19 mouse cellular contexts compared by ENCODE assay signal in the genomic region with DNA sequence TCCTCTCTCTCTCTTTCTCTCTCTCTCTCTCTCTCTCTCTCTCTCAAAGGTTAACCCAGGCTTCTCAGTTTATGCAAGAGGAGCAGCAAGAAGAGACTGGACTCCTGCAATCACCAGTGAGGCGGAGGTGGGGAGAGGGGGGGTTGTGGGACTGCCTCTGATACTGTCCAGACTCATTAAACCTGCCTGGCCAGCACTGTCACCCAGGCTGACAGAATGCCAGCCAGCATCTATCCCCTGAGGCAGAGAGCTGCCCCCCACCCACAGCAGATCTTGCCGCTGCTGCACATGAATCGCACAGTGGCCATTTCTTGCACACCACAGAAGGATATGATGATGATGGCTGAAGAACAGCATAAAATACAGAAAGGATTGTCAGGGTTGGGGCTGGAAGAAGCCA. TPM values are rescaled to one million over a fixed set of nuclear protein-coding genes. Genes with fewer than 3 reads are reported as not detected.
DNase-seq lines count a peak whose midpoint lies in the region; ATAC-seq lines count a peak whose summit lies in the region.
"Had no signal": no experiment of that assay in that cellular context is flagged by ENCODE, and none has a peak within 500 bp of the region (broad histone marks: within the 10 kb centered on the region; RNA-seq: fewer than 3 reads in every experiment).

No protein-coding gene starts in this region.

- no peak for ATAC-seq in liver, embryonic 11.5 days (replicated peaks; ENCODE audit: low FRiP score)
- ATAC-seq: CD4-positive, CD25-positive, alpha-beta regulatory T cell, adult 4 months; forebrain, embryonic 14.5 days; hindbrain, postnatal 0 days had no signal

- no peaks in the 10 kb centered on the region for H3K36me3 ChIP-seq in heart, embryonic 10.5 days
- no peaks in the 10 kb centered on the region for H3K36me3 ChIP-seq in liver, embryonic 11.5 days (ENCODE audit: control insufficient read depth, insufficient read depth, low read length)
- H3K36me3 ChIP-seq: embryonic facial prominence, embryonic 10.5 days; G1E had no signal

- no peak overlapping the region for H3K4me2 ChIP-seq in liver, embryonic 11.5 days

- H3K9me3 ChIP-seq in heart, embryonic 10.5 days: no peaks in the 10 kb centered on the region
- no peaks in the 10 kb centered on the region for H3K9me3 ChIP-seq in liver, embryonic 11.5 days (ENCODE audit: control insufficient read depth, low read length)
- H3K9me3 ChIP-seq: embryonic facial prominence, embryonic 10.5 days had no signal

- peaks cover 53% of the 10 kb centered on the region for H3K4me1 ChIP-seq in heart, embryonic 10.5 days
- peaks cover 6% of the 10 kb centered on the region; the same call in 1 of the 2 replicates for H3K4me1 ChIP-seq in liver, embryonic 11.5 days (replicated peaks; ENCODE audit: control insufficient read depth, insufficient read depth, low read length)

- H3K9ac ChIP-seq in liver, embryonic 11.5 days (ENCODE audit: low read depth, low read length): no peak overlapping the region

- H3K4me3 ChIP-seq in heart, embryonic 10.5 days: no peak overlapping the region
- no peak overlapping the region for H3K4me3 ChIP-seq in liver, embryonic 11.5 days (ENCODE audit: low read depth, low read length)
- H3K4me3 ChIP-seq: embryonic facial prominence, embryonic 10.5 days; heart, adult 2 months had no signal

- H3K27ac ChIP-seq in heart, embryonic 10.5 days: no peak overlapping the region
- H3K27ac ChIP-seq in liver, embryonic 11.5 days (ENCODE audit: low read depth, low read length): no peak overlapping the region
- H3K27ac ChIP-seq: embryonic facial prominence, embryonic 10.5 days; heart, adult 2 months; hindbrain, postnatal 0 days had no signal

- DNase-seq in adrenal gland, postnatal 14 days: peak; percentile 50
- DNase-seq in adrenal gland, adult 18-20 months (ENCODE audit: low spot score in 2 of 2): no peak
- DNase-seq in heart, embryonic 10.5 days (ENCODE audit: low spot score): peak; percentile 75
- DNase-seq in heart, adult 18-20 months: no peak
- DNase-seq in liver, embryonic 11.5 days (ENCODE audit: low spot score): peak; percentile 24
- no peak for DNase-seq in liver
- DNase-seq in urinary bladder, postnatal 4 days (ENCODE audit: low spot score in 2 of 2): peak; percentile 11 to 51
- no peak for DNase-seq in urinary bladder, adult 18-20 months (ENCODE audit: low spot score in 2 of 2)
- DNase-seq: adrenal gland, postnatal 10 days; B cell, adult 2 months; cerebellum, adult 2 months; cerebellum, postnatal 10 days; gastrocnemius, postnatal 36 days; heart, adult 2 months had no signal

- WGBS in heart, embryonic 10.5 days: 53% methylated on average over 3 of the region's 3 CpGs
- 69% methylated on average over 3 of the region's 3 CpGs for WGBS in liver, embryonic 11.5 days

- peaks cover 93% of the 10 kb centered on the region for H3K27me3 ChIP-seq in heart, embryonic 10.5 days (ENCODE audit: insufficient read depth, poor library complexity, severe bottlenecking)
- H3K27me3 ChIP-seq in liver, embryonic 11.5 days (replicated peaks; ENCODE audit: control insufficient read depth, insufficient read depth, low read length): peaks cover 99% of the 10 kb centered on the region

RNA-seq across cellular contexts. Expression of gene Prrt4, which starts 4.3 kb away (rescaled TPM):
- 4.9 and 5.1 TPM in 2 replicates for total RNA-seq in adrenal gland, postnatal 14 days (2021)
- total RNA-seq in adrenal gland, adult 18-20 months (2021): 1 to 10 TPM; 1.3 to 3.9 TPM
- 3.2 and 4.3 TPM in 2 replicates for polyA plus RNA-seq in heart, embryonic 10.5 days (2016; fragmentation: Nextera tagmentation; extraction: Ambion mirVana)
- total RNA-seq in heart, adult 18-20 months (2021): 1 to 10 TPM; 1.3 to 1.7 TPM
- 0.34 and 0.55 TPM in 2 replicates for polyA plus RNA-seq in liver, embryonic 11.5 days (2014; fragmentation: Nextera tagmentation; extraction: Ambion mirVana)
- polyA plus RNA-seq: G1E had no signal

RNA-seq across cellular contexts. Expression of gene Rbm28, which starts 10.3 kb away (rescaled TPM):
- 29.7 and 31.8 TPM in 2 replicates for total RNA-seq in adrenal gland, postnatal 14 days (2021)
- total RNA-seq in adrenal gland, adult 18-20 months (2021): 10 to 100 TPM; 32.4 to 34.3 TPM
- 30.0 and 44.4 TPM in 2 replicates for polyA plus RNA-seq in heart, embryonic 10.5 days (2016; fragmentation: Nextera tagmentation; extraction: Ambion mirVana)
- total RNA-seq in heart, adult 18-20 months (2021): 10 to 100 TPM; 16.2 to 19.5 TPM
- 48.4 and 54.6 TPM in 2 replicates for polyA plus RNA-seq in liver, embryonic 11.5 days (2014; fragmentation: Nextera tagmentation; extraction: Ambion mirVana)

RNA-seq across cellular contexts. Expression of gene Impdh1, which starts 41.1 kb away (rescaled TPM):
- 252 and 482 TPM in 2 replicates for total RNA-seq in adrenal gland, postnatal 14 days (2021)
- 10 to 100 TPM; 49.6 to 63.7 TPM for total RNA-seq in adrenal gland, adult 18-20 months (2021)
- polyA plus RNA-seq in heart, embryonic 10.5 days (2016; fragmentation: Nextera tagmentation; extraction: Ambion mirVana): 50.7 and 54.0 TPM in 2 replicates
- total RNA-seq in heart, adult 18-20 months (2021): 10 to 100 TPM; 18.8 to 19.6 TPM
- polyA plus RNA-seq in liver, embryonic 11.5 days (2014; fragmentation: Nextera tagmentation; extraction: Ambion mirVana): 26.5 and 26.7 TPM in 2 replicates

Comparison
In these comparisons a context has a peak if more than half of its experiments do, and no peak if none do; other contexts are left out.
1. DNase-seq: peak in adrenal gland, postnatal 14 days (single experiment), heart, embryonic 10.5 days (single experiment), liver, embryonic 11.5 days (single experiment) and urinary bladder, postnatal 4 days (2 of 2); none in adrenal gland, adult 18-20 months (0 of 2), heart, adult 18-20 months (0 of 2), liver (single experiment) and urinary bladder, adult 18-20 months (0 of 2).